Mouse (Mus musculus) R1 (cell line): ENCODE data around the gene Tspan31.
A peak's percentile ranks its signal among the peaks of the same experiment; 100 is the strongest.
"Not testable (repeated sequence)": the region's sequence is repeated elsewhere in the genome, so short reads cannot be mapped to it uniquely, and the experiment has no call there.

Experiments used
- DNase-seq: peaks from one replicate; pipeline ENCODE4 v3.0.0-alpha.2; 2018; ENCODE audit warnings: low read depth, low spot score

The Tspan31 gene

DNA sequence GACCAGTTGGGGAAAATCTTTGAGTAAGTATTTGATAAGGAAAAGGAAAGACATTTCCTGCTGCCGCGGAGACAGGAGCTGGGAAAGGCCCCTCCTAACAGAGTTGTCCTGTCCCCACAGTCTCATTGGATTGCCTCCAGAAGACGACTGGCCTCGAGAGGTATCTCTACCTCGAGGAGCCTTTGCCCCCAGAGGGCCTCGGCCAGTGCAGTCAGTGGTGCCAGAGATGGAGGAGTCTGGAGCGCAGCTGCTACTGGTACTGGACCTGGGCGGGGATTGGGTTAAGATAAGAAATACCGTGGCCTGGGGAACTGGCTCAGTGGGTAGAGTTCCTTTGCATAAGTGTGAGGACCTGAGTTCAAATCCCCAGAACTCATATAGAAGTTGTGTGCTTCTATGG lies 4.1 kb downstream of the Tspan31 start:
- DNase-seq: no peak

- DNase-seq: peak; percentile 63
Measured at GRCm38 (mm10) chr10:127063913-127064870, 5.9 kb downstream of the Tspan31 start.

DNA sequence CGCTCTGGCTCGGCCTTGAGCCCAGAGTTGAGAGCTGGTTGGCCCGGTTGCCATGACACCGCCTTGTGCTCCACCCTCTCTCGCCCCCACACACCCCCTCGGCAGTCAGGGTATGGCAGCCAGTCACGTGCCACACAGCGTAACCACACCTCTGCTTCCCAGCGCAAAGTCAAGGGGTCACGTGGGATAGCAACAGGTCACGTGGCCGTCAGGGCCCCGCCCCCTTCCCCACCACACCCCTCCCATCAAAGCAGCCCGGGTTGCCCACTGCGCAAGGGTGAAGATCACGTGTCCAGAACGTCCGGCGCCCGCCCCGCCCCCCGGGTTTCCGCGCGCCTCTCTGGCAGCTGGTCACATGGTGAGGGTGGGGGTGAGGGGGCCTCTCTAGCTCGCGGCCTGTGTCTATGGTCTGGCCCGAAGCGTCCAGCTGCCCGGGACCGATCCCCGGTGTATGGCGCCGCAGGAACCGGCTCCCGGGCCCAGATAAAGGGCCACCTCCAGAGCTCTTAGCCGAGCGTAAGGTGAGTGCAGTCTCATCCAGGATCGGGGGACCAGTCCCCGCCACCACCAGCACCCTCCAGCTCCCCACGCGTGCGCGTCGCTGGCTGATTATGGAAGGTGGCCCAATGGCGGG lies 6.7 kb downstream of the Tspan31 start, which contains the start of gene Cdk4:
Gene Cdk4, plus strand, starts transcription at position 296 of the 634 bp plus-strand sequence.
- DNase-seq: peak; percentile 99

DNA sequence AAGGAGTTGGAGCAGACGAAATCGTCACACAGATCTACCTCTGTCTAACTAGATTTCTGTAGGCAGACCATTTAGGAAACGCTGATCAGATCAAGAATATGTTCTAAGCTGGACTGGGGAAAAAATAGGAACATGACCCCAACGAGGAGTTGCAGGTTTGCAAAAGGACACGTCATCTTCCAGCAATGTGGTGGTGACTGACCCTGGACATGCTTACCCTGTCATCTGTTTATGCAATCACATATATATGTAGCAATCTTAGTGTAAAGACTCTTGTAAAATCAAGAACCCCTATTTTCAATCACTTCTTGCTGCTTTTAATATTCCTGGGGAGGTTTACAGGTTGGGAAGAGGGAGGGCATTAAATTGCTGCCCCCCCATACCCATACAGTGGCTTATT lies 7.6 kb downstream of the Tspan31 start:
- no peak for DNase-seq

DNA sequence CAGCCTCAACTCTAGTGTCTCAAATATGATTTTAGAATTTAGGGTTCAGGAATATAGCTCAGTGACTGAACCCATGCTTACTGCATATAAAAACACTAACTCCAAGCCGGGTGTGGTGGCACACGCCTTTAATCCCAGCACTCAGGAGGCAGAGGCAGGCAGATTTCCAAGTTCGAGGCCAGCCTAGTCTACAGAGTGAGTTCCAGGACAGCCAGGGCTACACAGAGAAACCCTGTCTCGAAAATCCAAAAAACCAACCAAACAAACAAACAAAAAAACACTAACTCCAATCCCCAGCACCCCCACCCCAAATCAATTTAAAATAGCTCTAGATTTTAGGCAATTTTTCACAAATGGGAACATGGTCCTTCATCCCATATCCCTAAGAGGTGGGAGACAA lies 8.0 kb downstream of the Tspan31 start:
- DNase-seq: not testable (repeated sequence)

DNA sequence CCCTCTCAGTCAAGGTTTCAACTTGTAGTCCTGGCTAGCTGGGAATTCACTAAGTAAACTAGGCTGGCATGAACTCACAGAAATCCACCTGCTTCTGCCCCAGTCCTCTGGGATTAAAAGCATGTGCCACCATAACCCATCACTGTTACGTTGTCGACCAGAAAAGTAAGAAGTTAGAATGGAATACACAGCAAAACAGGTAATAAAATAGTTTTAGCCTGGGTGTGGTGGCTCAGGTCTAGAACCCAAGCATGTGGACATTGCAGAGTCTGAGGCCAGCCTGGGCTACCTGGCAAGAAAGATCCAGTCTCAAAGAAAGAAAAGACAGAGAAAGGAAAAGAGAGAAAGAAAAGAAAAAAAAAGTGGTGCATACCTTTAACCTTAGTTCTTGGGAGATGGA lies 8.6 kb downstream of the Tspan31 start:
- no peak for DNase-seq

DNA sequence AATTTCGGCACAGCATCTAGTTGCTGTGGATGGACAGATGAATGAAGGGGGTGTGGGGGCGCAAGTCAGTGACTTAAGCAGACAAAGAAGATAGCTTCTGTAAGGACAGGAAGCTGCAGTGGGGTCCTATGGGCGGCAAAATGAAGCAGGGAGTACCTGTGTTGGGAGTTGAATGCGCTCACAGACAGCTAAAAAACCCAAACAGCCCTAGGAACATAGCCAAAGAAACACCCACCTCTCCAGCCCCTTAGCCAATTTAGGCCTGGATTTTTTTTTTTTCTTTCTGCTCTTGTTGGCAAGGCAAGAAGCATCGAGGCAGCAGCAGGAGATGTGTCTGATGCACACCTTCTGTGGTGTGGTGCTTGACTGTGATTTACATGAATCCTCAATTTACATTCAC lies 9.0 kb downstream of the Tspan31 start:
- DNase-seq: no peak

GRCm38 (mm10) chr10:127059968-127060916 lies 9.8 kb downstream of the Tspan31 start, which contains the start of gene March9:
TSS of gene March9 (minus strand) at chr10:127060184.
- DNase-seq: peak; percentile 89

DNA sequence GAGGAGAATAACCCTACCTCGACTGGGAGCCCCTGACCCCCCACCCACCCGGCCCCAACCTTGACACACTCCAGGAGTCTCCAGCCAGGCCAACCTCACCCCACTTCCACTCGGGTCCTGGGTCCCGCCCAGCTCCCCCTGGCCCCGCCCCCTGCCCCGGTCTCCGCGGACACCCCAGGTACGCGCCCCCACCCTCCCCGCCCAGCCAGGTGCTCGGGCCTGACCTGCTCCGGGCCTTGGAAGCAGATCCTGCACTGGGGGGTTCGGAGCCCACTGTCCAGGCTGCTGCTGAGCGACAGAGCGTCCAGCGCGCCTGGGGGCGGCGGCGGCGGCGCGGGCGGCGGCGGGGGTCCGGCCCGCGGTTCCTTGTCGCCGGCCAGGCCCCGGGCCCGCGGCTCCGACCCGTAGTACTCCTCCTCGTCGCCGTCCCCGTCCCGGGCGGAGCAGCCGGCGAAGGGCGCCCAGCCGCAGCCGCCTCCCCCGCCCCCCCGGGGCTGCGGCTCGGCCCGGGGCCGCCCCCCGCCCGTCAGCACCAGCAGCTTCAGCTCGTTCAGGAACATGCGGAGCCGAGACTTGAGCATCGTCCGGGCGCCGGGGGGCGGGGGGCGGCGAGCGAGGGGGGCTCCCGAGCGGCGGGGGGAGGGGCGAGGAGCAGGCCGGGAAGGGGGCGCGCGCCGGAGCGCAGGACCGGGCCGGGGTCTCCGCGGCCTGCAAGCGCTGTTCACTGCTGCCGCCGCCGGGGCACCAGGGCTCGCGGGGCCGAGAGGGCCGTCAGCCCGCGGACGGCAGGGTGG lies 10.7 kb downstream of the Tspan31 start:
- DNase-seq: no peak

DNA sequence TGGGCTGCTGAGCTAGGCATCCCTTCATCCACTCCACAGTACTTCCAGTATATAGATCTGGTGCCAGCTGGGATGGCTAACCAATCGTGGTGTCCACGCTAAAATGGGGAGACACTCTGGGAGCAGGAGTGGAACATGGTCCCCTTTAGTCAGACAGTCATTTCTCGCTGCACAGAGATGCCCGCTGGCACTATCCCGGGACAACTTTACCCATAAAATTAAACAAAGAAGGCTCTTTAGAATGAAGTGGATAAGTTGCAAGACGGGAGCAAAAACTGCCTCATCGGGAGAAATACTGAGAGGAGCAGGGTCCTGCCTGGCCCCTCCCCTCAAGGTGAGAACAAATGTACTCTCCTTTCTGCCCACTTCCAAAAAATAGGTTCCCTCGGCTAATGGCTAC lies 11.4 kb downstream of the Tspan31 start:
- no peak for DNase-seq

DNA sequence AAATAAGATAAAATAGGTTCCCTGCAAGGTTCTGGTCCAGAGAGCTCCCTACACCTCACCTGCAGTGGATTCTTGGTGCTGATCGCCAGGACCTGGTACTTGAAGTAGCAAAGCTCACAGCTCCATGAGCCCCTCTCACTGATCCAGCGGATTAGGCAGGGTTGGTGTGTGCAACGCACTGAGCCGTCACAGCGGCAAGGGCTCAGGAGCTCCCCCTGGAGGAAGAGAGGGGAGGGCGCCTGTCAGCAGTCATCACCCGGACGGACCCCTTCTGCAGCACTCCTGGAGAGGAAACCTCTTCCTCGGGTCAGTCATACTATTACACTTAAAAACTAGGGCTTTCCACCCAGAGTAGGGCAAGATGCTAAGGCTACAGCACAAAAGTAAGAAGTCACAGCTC lies 11.9 kb downstream of the Tspan31 start:
- peak; percentile 86 for DNase-seq

GRCm38 (mm10) chr10:127056490-127056889 lies 13.6 kb downstream of the Tspan31 start:
- no peak for DNase-seq

DNA sequence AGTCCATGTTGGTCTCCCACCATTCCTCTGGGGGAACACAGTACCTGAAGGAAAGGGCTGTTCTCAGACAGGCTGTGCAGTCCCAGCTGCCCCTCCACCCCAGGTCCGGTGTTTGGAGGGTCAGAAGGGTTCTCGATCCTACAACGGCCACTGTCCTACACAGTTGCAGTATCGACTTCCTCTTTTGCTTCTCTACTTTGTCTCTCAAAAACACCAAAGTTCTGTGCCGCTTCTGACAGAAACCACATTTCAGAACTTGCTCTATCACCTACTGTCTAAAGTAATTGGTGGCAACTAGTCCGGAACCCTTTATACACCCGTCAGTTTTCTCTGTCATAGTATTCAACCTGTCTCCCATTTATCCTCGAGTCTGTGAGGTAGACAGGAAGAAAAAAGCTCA lies 14.7 kb downstream of the Tspan31 start:
- DNase-seq: no peak

- peak; percentile 55 for DNase-seq
Measured at GRCm38 (mm10) chr10:127054646-127055045, 15.4 kb downstream of the Tspan31 start.

DNA sequence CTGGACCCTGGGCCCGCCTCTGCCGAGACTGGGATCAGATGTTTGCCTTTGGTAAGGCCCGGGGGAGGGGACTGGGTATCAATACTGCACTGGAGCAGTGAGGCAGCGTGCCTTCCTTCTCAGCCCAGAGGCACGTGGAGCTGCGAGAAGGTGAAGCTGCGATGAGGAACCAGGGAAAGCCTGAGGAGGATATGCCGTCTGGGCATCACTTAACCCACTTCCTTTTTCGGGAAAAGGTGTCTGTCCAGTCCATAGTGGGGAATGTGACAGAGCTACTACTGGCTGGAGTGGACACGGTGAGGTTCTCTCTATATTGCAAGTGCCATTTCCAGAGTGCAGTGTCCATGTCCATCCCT lies 20.0 kb downstream of the Tspan31 start:
- no peak for DNase-seq

DNA sequence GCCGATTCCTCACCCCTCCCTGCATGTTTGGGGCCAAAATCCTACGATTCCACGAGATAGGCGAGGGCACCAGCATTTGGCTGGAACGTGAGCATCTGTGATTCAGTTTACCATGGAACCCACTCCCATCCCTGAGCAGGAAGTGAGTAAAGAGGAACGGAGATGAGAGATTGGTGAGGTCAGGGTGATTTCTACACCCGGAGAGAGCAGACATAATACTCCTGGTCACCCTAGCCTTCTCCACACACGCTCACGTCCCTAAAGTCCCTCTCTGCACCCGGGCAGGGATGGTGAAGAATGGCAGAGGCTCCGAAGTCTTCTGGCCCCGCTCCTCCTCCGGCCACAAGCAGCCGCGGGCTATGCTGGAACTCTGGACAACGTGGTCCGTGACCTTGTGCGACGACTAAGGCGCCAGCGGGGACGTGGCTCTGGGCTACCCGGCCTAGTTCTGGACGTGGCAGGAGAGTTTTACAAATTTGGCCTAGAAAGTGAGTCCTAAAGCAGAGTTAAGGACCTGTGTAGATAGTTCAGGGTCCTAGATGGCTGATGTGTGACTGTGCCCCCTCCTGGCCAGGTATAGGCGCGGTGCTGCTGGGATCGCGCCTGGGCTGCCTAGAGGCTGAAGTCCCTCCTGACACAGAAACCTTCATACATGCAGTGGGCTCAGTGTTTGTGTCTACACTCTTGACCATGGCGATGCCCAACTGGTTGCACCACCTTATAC lies 20.5 kb downstream of the Tspan31 start:
- peak; percentile 49 for DNase-seq

DNA sequence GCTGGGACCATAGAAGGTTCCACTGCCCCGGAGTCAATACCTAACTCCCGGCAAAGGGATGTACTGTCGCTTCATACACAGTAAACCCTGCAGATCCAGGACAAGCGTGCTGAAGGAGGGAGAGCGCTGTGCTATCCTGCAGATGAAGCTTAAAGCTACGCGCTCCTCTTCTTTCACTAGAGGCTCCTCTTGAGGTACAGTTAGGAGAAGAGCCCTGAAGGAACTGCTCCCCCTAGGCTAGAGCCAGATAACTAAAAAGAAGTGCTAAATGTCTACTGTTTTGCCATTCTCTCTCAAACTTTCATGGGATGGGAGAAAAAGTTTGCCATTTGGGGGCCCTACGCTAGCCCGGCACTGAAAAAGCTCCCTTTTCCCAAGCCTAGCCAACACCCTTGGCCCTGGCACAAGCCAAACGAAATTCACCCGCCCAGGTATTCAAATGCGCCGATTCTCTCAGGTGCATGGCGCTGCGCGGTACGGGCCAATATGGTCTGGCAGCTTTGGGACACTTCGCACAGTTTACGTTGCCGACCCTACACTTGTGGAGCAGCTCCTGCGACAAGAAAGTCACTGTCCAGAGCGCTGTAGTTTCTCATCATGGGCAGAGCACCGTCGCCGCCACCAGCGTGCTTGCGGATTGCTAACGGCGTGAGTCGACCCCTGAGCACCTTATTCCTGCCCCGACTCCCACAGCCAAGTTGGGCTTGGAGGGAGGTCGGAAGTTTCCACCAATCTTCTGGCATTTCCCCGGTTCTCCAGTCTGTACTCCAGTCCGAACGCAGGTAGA lies 21.3 kb downstream of the Tspan31 start:
- DNase-seq: no peak

DNA sequence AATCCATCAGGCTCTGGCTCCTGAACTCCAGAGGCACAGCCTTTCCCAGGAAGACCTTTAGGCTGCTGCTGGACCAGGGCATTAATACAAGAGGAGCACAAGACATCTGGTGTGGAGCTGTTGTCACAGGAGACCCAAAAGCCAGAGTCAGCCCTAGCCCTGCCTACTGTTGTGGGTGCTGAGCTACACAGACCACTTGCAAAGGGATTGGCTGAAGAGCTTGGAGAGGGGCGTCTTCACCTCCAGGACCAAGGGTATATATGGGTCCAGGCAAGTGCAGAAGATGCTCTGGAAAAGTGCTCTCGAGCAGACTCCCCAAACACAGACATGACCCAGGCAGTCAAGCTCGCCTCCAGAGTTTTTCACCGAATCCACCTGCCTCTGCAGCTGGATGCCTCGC lies 22.1 kb downstream of the Tspan31 start, which contains the start of gene Cyp27b1:
Gene Cyp27b1, plus strand, starts transcription at position 297 of the 400 bp plus-strand sequence.
- no peak for DNase-seq

- DNase-seq: no peak
Measured at GRCm38 (mm10) chr10:127043187-127043586, 26.9 kb downstream of the Tspan31 start.
